In genomic region chr1:187653390-187653789, GRCm38 (mm10) we compare ENCODE assay signal across 17 mouse cellular contexts. TPM values are rescaled to one million over a fixed set of nuclear protein-coding genes. Genes with fewer than 3 reads are reported as not detected.
A peak's percentile ranks its signal among the peaks of the same experiment; 100 is the strongest.
DNase-seq lines count a peak whose midpoint lies in the region; ATAC-seq lines count a peak whose summit lies in the region.
"Had no signal": no experiment of that assay in that cellular context is flagged by ENCODE, and none has a peak within 500 bp of the region (broad histone marks: within the 10 kb centered on the region; RNA-seq: fewer than 3 reads in every experiment).

No protein-coding gene starts in this region.

- no peaks in the 10 kb centered on the region for H3K27me3 ChIP-seq in heart, embryonic 10.5 days (ENCODE audit: insufficient read depth, poor library complexity, severe bottlenecking)
- H3K27me3 ChIP-seq in neural tube, embryonic 12.5 days (replicated peaks): no peaks in the 10 kb centered on the region
- H3K27me3 ChIP-seq: forebrain, embryonic 13.5 days; stomach, embryonic 15.5 days had no signal

- H3K9me3 ChIP-seq in heart, embryonic 10.5 days: no peaks in the 10 kb centered on the region
- H3K9me3 ChIP-seq in neural tube, embryonic 12.5 days: no peaks in the 10 kb centered on the region
- H3K9me3 ChIP-seq: forebrain, embryonic 13.5 days; limb, embryonic 15.5 days; stomach, embryonic 15.5 days had no signal

- no peak for ATAC-seq in neural tube, embryonic 12.5 days (ENCODE audit: low FRiP score, low read depth)
- ATAC-seq: forebrain, embryonic 13.5 days; midbrain, embryonic 16.5 days had no signal

- peak overlapping the region; percentile 80 for H3K4me2 ChIP-seq in neural tube, embryonic 12.5 days (replicated peaks)
- H3K4me2 ChIP-seq: limb, embryonic 15.5 days; stomach, embryonic 15.5 days had no signal

- no peak overlapping the region for H3K9ac ChIP-seq in neural tube, embryonic 12.5 days
- H3K9ac ChIP-seq: forebrain, embryonic 13.5 days; limb, embryonic 15.5 days; stomach, embryonic 15.5 days had no signal

- peak overlapping the region; percentile 99 for H3K27ac ChIP-seq in heart, embryonic 10.5 days
- H3K27ac ChIP-seq in neural tube, embryonic 12.5 days: no peak overlapping the region
- H3K27ac ChIP-seq: forebrain, embryonic 13.5 days; left cerebral cortex, adult 2 months; limb, embryonic 15.5 days; stomach, embryonic 15.5 days had no signal

- no peaks in the 10 kb centered on the region for H3K36me3 ChIP-seq in heart, embryonic 10.5 days
- no peaks in the 10 kb centered on the region for H3K36me3 ChIP-seq in neural tube, embryonic 12.5 days
- H3K36me3 ChIP-seq: G1E; limb, embryonic 15.5 days; stomach, embryonic 15.5 days had no signal

- WGBS in heart, embryonic 10.5 days: 11% methylated on average over 9 of the region's 9 CpGs
- WGBS in neural tube, embryonic 12.5 days: 58% methylated on average over 9 of the region's 9 CpGs

- DNase-seq in heart, embryonic 10.5 days (ENCODE audit: low spot score): no peak
- no peak for DNase-seq in heart, adult 11 months
- peak; percentile 57 for DNase-seq in kidney, adult 9 months
- no peak for DNase-seq in kidney, postnatal 10 days
- DNase-seq in neural tube, embryonic 10.5 days (ENCODE audit: extremely low spot score, low spot score): no peak
- DNase-seq in yolk sac, embryonic 10.5 days (ENCODE audit: low spot score): peak; percentile 68
- DNase-seq in embryo, embryonic 11 days: no peak
- DNase-seq: cerebellum, adult 9-11 months; right cerebral cortex, postnatal 14 days; thymus, postnatal 36 days had no signal

- H3K4me3 ChIP-seq in heart, embryonic 10.5 days: peak overlapping the region; percentile 77
- no peak overlapping the region for H3K4me3 ChIP-seq in neural tube, embryonic 12.5 days
- H3K4me3 ChIP-seq: forebrain, embryonic 13.5 days; left cerebral cortex, adult 2 months; limb, embryonic 15.5 days; stomach, embryonic 15.5 days had no signal

- peaks cover 34% of the 10 kb centered on the region for H3K4me1 ChIP-seq in heart, embryonic 10.5 days
- peaks cover 7% of the 10 kb centered on the region; the same call in 1 of the 2 replicates for H3K4me1 ChIP-seq in neural tube, embryonic 12.5 days

RNA-seq across cellular contexts. Expression of gene Esrrg, which starts 44.8 kb away (rescaled TPM):
- 22.4 and 38.9 TPM in 2 replicates for polyA plus RNA-seq in heart, embryonic 10.5 days (2016; fragmentation: Nextera tagmentation; extraction: Ambion mirVana)
- 15.4 and 17.8 TPM in 2 replicates for polyA plus RNA-seq in neural tube, embryonic 12.5 days (2016; fragmentation: Nextera tagmentation; extraction: Ambion mirVana)
- polyA plus RNA-seq: G1E had no signal

Comparison
In these comparisons a context has a peak if more than half of its experiments do, and no peak if none do; other contexts are left out.
1. DNase-seq: peak in kidney, adult 9 months (single experiment) and yolk sac, embryonic 10.5 days (single experiment); none in heart, embryonic 10.5 days (single experiment), heart, adult 11 months (single experiment), kidney, postnatal 10 days (single experiment), neural tube, embryonic 10.5 days (single experiment) and embryo, embryonic 11 days (single experiment).